Mouse (Mus musculus): ENCODE data around the gene Dram1.

GRCm38 (mm10) chr10:88403021-88403420 lies 24.1 kb upstream of the Dram1 start:
- TF ChIP-seq CTCF (IDR thresholded peaks at IDR 0.05; ENCODE audit: extremely low read depth, insufficient read depth, low read length) (no peak), POLR2A (IDR thresholded peaks at IDR 0.05; ENCODE audit: extremely low read depth, insufficient read depth, low read length) (no peak)
